Mouse (Mus musculus) brain, embryonic 14.5 days (tissue): Measurements from ENCODE around the gene Kremen2.

Experiments
- CTCF ChIP-seq: fragments of 200-500 bp; IDR thresholded peaks from 2 replicates; pipeline ENCODE4 v1.5.1; 2012; ENCODE audit warnings: inconsistent platforms, mild to moderate bottlenecking, moderate library complexity, borderline replicate concordance; ENCODE audit not compliant: insufficient read depth, insufficient read length; ENCODE audit errors: extremely low read depth
- POLR2A ChIP-seq: fragments of 200-500 bp; IDR thresholded peaks from 2 replicates; pipeline ENCODE4 v1.6.1; 2012; ENCODE audit warnings: mild to moderate bottlenecking, inconsistent platforms, borderline replicate concordance; ENCODE audit not compliant: poor library complexity, insufficient read depth, insufficient read length, severe bottlenecking; ENCODE audit errors: extremely low read depth

DNA sequence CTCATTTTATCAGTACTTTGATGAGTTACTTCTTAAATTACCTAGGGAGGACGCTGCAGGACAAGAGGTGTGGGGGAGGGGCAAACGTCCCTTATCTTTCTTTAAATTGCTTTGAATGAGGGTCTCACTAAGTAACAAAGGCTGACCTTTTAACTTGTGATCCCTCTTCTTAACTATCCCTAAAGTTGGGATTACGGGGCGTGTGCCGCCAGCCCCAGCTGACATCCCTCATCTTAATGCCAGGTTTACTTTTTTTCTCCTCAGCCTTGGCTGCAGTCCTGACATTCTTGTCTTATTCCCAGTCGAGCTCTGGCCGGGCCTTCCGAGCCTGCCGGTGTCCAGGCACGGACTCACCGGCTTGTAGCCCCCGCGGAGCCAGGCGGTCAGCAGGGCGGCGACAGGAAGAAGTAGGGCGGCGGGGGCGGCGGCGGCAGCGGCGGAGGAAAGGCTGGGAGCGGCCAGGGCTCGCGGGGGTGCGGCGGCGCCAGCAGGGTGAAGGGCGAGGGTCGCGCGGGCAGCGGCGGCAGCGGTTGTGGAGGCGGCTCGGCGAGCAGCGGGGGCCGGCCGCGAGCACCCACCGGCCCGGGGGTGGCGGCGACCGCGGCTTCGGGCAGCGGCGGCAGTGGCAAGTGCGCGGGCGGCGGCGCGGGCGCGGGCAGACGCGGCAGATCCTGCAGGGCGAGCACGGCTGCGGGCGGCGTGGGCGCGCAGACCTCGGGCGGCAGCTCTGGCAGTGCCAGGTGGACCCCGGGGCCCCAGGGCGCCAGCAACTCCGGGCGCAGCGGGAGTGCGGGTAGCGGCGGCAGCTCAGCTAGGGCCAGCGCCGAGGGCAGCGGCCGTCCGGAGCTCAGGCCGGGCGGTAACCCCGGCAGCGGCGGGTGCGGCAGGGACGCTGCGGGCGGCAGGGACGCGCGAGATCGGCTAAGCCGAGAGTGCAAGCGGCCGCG, 46.2 kb downstream of the Kremen2 start:
- TF ChIP-seq CTCF (no peak), POLR2A (no peak)
